Mouse (Mus musculus): ENCODE data around the gene Dclre1c. TPM values are rescaled to one million over a fixed set of nuclear protein-coding genes. Genes with fewer than 3 reads are reported as not detected.

The Dclre1c gene
- total RNA-seq, 2 experiments from 2014 or later, result 10.6 to 13.5 TPM

DNA sequence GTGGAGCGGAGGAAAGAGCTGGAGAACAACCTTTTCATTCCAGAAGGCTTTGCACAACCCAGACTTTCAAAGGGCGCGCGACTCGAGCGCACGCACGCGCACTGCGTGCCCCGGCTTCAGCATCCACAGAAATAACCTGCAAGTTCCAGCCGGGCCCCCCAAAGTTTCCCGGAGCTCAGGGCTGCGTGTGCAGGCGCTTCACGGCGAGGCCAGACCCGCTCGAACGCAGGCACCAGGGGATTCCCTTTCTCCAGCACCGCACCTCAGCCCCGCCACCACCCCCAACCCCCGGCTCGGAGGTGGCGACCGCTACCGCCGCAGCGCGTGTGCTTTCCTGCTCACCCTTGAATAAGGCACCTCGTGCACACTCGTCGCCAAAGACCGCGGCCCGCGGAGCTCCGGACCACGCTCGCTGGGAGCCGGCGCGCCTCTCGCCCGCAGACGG, 50.5 kb downstream of the Dclre1c start:
- DNase-seq (ENCODE audit: low spot score in 2 of 2), result peak; percentile 49 to 69

DNA sequence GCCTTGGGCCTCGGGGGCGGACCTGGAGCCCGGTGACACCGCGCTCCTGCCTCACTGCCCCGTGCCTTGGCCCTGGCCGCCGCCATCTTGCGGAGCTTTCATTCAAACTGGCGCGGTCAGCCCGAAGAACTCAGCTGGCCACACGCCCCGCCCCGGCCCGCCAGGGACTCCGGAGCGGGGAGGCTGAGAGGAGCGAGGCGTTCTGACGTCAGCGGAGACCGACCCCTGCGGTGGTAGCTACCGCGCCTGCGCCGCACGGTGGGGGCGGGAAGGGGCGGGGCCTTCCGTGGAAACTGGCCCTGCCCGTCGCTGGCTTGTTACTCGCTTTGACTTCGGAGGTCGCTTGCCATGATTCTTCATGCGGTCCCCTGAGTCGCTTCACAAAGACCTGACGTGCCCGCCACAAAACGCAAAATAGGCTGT, 50.9 kb downstream of the Dclre1c start, which contains the start of gene Suv39h2:
Suv39h2 (minus strand) TSS at position 171 of the 423 bp plus-strand sequence.
- peak; percentile 96 to 98 for DNase-seq (ENCODE audit: low spot score in 2 of 2)

DNA sequence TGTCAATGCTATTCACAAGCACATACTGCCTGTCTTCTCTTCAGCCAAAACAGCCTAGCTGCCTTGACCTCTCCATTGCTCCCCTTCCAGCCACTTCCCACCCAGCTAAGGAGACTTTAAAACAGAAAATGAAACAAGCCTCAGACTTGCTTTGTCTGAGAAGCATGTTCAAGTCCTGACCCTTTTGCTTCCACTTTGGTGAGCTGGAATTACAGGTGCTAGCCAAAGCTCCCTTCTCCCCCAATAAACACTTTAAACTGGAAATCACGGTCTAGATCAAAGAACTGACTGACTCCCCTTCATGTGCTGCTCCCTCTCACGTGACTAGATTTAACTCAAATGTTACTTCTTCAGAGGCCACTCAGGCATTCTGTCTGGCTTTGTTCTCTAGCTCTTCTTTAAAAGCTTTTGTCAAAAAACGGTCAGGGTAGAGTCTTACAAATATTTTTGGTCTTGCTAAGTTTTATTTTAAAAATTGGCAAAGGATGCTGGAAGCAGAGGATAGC, 51.9 kb downstream of the Dclre1c start:
- DNase-seq (ENCODE audit: low spot score in 2 of 2), result no peak

DNA sequence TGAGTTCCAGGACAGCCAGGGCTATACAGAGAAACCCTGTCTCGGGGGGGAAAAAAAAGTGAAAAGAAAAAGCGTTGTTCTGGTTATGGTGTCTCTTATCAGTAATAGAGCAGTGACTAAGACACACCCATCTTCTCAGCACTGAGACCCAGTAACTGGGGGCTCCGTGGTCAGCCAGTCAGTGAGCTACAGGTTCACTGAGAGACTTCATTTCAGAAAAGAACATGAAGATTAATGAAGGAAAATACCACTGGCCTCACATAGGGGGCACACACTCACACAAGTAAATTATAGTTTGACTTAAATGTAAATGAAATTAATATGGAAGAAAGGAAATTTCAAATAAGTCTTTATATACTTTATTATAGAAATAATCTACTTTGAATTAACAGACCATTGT, 56.3 kb downstream of the Dclre1c start:
- no peak for DNase-seq (ENCODE audit: low spot score in 2 of 2)

DNA sequence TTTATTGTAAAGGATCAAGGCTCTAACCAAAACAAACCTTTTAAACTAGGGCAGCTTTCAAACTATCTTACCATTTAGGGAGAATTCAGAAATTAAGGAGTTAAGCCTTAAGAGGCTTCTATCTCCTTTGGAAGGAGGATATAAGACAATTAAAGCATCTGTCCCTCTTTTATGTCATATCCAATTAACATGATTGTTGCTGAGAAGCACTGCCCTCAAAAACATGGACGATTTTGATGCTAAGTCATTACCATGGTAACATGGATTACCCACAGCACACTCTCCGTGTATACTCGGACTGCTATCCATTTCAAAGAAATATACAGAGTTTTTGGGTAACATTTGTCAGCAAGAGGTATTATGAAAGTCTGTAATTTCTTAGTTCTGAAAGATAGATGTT, 65.9 kb downstream of the Dclre1c start:
- DNase-seq (ENCODE audit: low spot score in 2 of 2), result no peak

- no peak for DNase-seq (ENCODE audit: low spot score in 2 of 2)
Measured at GRCm38 (mm10) chr2:3493833-3494409, 70.0 kb downstream of the Dclre1c start.

DNA sequence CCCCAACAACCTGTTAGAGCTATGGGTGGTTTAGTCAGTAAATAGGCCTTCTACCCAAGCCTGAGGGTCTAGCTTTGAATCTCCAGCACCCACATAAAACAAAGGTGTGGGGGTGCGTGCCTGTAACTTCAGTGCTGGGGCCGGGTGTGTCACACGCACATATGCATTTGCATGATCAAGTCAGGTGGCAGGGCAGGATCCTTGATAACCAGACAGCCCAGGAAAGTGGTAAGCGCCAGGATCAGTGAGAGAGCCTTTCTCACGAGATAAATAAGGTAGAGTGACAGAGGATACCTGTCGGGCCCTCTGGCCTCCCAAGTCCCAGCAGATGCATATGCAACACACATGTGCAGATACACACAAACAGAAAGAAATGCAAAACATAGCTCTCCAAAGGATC, 75.6 kb downstream of the Dclre1c start:
- DNase-seq (ENCODE audit: low spot score in 2 of 2), result no peak

DNA sequence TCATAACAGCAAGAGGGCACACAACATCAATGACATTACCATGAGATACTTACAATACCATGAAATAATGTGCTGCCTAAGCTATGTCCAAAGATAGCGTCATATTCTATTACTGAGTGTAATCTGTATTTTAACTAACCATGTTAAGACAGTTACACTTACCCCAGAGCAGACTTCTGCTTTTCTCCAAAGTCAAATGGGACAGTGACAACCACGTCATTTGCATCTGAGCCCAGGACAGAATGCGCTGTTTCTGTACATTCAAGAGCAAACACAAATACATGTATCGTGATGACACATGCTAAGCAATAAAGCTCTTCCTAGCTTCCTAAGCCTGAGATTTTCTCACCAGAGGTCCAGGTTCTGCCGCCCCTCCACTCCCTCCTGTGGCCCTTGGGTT, 77.0 kb downstream of the Dclre1c start:
- no peak for DNase-seq (ENCODE audit: low spot score in 2 of 2)

DNA sequence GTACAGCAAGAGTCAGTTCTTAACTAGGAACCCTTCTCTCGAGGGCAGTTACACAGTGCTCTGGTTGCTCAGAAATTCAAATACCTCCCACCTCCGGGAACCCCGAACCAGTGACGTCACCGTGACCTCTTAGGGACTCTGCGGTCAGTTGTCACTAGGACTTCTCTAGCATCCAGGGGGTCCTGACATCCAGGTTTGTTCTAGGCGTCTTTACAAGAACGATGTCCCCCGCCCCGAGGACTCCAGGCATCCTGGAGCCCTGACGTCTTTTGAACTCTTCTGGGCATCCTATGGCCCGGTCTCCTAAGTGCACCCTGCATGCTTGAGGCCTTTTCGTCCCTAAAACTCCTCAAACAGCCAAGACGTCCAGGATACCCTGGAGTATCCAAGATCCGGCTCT, 88.1 kb downstream of the Dclre1c start:
- no peak for DNase-seq (ENCODE audit: low spot score in 2 of 2)

DNA sequence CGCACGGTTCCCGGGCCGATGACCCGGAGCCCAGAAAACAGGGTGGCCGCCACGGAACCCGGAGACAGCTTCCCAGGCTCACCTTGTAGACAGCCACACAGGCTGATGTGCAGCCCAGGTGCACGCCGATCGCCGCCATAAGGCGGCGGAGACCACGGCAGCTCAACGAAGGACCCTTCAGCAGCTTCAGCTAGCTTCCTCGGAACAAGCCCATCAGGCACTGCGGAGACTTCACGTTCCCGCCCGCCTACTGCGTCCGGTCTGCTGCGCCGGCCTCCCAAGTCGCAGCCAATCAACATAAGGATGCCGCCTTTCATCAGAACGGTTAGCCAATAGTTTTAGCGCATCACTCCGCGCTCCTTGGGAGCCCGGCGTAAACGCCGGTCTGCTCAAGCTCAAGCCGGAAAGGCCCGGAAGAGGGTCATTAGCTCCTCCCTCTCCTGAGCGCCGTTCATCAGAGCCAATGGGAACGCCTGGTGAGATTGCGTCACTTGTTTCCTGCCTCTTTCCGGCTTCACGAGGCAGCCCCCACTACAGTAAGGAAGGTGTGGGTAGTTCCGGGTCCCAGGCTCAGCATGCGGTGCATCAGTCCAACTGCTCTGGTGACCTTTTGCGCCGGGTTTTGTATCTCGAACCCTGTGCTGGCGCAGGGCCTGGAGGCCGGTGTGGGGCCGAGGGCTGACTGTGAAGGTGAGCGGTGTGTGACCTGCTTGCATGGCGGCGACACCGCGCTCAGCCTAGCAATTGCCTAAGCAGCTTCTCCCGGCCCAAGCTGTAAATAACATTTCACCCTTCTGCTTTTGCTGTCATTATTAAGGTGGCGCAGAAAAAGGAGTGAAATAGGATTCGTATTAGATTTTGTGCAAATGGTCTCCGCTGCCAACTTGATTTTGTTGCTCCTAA, 88.9 kb downstream of the Dclre1c start, which contains the start of the genes Gm45902, Hspa14 and Cdnf:
Gm45902 (minus strand) TSS at position 239 of the 903 bp plus-strand sequence.
Hspa14 (minus strand) TSS at position 263 of the 903 bp plus-strand sequence.
Cdnf (plus strand) TSS at position 479 of the 903 bp plus-strand sequence.
- DNase-seq (ENCODE audit: low spot score in 2 of 2), result peak; percentile 94

Other genes starting within 250 kb of the Dclre1c start
- gene Nmt2, start 139.9 kb upstream of the Dclre1c start, total RNA-seq (2021), result 10 to 100 TPM; 76.4 to 78.5 TPM
- gene Rpp38, start 91.5 kb upstream of the Dclre1c start, total RNA-seq (2021), result 1 to 10 TPM; 8.6 to 9.1 TPM
- 1 to 10 TPM; 1.9 to 2.0 TPM for gene Acbd7, start 88.0 kb upstream of the Dclre1c start, total RNA-seq (2021)
- not detected for gene Olah, start 26.9 kb upstream of the Dclre1c start, total RNA-seq (2021)
- gene Meig1, start 1.5 kb upstream of the Dclre1c start, total RNA-seq (2021), result 1 to 10 TPM; 5.8 to 6.8 TPM
- 1 to 10 TPM; 4.7 to 4.8 TPM for gene Suv39h2, start 50.9 kb downstream of the Dclre1c start, total RNA-seq (2021)
- gene Gm45902, start 88.7 kb downstream of the Dclre1c start, total RNA-seq (2021), result 1 to 10 TPM; 6.7 to 7.0 TPM
- 10 to 100 TPM; 47.0 to 48.8 TPM for gene Hspa14, start 88.7 kb downstream of the Dclre1c start, total RNA-seq (2021)
- 1 to 10 TPM in 1 of 2 experiments, under 1 TPM in 1; 0.98 to 1.4 TPM for gene Cdnf, start 88.9 kb downstream of the Dclre1c start, total RNA-seq (2021)
- 10 to 100 TPM; 22.3 to 25.6 TPM for gene Fam107b, start 146.4 kb downstream of the Dclre1c start, total RNA-seq (2021)

All from layer of hippocampus, postnatal 10 days (tissue).